Mouse (Mus musculus) layer of hippocampus, adult 6 months (tissue): ENCODE data around the gene Chadl. TPM values are rescaled to one million over a fixed set of nuclear protein-coding genes. Genes with fewer than 3 reads are reported as not detected.

Source experiments
- long read RNA-seq, 2 experiments: library from polyadenylated mRNA; unstranded; transcript quantifications; one replicate each; pipeline ENCODE4 v2.0.0; 2019 to 2020
- polyA plus RNA-seq: library from polyadenylated mRNA; unstranded; fragments of <200 nt; fragmentation: Nextera tagmentation; gene quantifications from 2 replicates; pipeline ENCODE4 v1.2.3, GENCODE M21; 2021

The Chadl gene
- polyA plus RNA-seq = 14.2 and 17.1 TPM in 2 replicates
- long read RNA-seq, experiment 1, transcript Chadl-203 (3 exons, 1,095 nt) = major isoform, 15 of 28 reads
- long read RNA-seq, experiment 1, partial matches to known transcripts = 9 of 28 reads
- long read RNA-seq, experiment 1, other reads (novel, unspliced or antisense) = 3 of 28 reads
- long read RNA-seq, experiment 2, transcript Chadl-201 (6 exons, 2,548 nt) = major isoform, 15 of 45 reads
- long read RNA-seq, experiment 2, transcript Chadl-203 (3 exons, 1,095 nt) = minor isoform, 10 of 45 reads
- long read RNA-seq, experiment 2, partial matches to known transcripts = 18 of 45 reads
- long read RNA-seq, experiment 2, other reads (novel, unspliced or antisense) = 2 of 45 reads

DNA sequence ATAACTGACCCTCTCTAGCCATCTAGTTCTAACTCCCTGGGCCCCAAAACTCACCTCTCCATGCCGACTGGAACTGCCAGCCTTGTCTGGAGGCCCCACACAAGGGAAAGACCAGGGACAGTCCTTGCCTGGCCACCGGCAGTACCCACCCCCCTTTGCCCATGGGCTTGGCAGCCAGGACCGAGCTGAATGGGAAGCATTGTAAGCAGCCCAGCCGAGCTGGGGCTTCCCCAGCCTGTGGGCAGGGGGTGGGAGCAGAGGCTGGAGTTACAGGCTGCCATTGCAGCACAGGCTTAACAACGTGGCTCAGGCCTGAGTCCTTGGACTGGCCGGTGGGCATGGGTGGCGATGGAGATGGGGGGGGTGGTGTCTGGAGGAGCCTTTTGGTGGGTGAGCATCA is at the start of gene Chadl:
TSS of gene Chadl (minus strand) at position 113 of the 400 bp plus-strand sequence.

DNA sequence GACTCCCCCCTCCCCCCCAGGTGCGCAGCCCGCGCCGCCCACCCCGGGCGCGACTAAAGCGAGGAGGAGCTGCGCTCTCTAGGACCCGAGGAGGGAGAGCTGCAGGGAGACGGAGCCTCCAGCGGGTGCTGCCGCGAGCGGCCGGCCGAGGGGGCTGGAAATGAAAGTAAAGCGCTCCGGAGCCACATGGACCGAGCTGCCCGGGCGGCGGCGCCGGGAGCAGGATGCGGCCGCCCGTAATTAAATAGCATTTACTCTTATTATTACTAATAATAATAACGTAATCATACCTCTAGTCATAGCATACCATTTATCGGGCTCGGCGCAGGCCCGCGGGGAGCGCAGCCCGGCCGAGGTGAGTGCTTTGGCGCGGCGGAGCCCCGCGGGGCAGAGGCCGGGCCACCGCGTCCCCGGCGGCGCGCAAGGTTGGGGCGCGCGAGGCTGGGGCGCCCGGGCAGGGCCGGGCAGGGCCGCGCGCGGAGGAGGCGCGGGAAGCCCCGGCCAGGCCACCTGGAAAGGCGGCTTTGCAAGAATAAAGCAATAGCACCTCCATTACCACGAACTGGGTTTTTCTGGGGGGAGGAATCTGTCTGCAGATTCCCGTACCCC is 48.0 kb upstream of the Chadl start, which contains the start of the genes Zc3h7b and Rangap1:
TSS of gene Zc3h7b (plus strand) at position 66 of the 609 bp plus-strand sequence.
TSS of gene Rangap1 (minus strand) at position 539 of the 609 bp plus-strand sequence.

DNA sequence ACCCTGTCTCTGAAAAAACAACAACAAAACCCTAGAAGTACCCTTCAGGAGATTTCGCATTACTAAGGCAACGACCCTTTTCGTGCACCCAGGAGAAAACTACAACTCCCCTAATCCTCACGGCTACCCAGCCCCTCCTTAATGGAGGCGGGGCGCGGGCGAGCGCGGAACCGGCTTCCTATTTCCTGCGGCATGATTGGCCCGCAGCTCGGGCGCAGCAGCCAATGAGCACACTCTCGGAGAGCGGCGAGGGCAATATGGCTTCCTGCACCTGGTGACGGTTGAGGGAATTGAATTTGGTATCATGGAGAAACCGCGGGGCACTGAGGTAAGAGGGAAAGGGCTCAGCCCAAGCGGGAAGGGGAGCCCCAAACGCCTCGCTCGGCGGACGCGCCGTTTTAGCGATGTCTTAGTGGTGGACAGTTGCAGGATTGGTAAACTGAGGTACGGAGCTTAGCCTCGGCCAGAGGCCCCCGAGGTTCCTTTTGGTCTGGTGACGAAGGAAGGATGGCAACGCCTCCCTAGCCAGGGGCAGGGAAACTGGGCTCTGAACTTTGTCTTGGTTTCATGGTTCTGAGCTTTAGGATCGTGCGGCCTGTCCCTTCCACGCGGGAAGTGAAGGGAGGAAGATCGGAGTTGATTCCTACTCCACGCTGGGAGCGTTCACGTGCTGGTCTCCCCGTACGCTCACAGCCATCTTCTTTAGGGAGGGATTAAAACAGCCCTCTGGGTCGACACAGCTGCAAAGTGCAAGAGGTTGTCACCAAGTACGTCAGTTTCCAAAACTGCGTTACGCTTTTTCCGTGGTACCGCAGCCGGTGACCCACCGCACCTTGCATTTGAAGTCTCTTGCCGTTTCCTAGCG is 33.2 kb downstream of the Chadl start, which contains the start of gene L3mbtl2:
TSS of gene L3mbtl2 (plus strand) at position 193 of the 865 bp plus-strand sequence.

Other genes starting within 250 kb of the Chadl start
- gene Rbx1, start 231.0 kb downstream of the Chadl start, polyA plus RNA-seq = 397 and 435 TPM in 2 replicates
- 6.3 and 8.9 TPM in 2 replicates for gene Ep300, start 111.9 kb downstream of the Chadl start, polyA plus RNA-seq
- gene L3mbtl2, start 33.4 kb downstream of the Chadl start, polyA plus RNA-seq = 20.2 and 20.3 TPM in 2 replicates
- gene Zc3h7b, start 47.8 kb upstream of the Chadl start, polyA plus RNA-seq = 66.1 and 72.8 TPM in 2 replicates
- 101 and 108 TPM in 2 replicates for gene Rangap1, start 48.2 kb upstream of the Chadl start, polyA plus RNA-seq
- gene Tef, start 105.1 kb upstream of the Chadl start, polyA plus RNA-seq = 34.4 and 35.0 TPM in 2 replicates
- 6.9 and 7.7 TPM in 2 replicates for gene Tob2, start 161.5 kb upstream of the Chadl start, polyA plus RNA-seq
- gene Phf5a, start 174.6 kb upstream of the Chadl start, polyA plus RNA-seq = 58.8 and 68.0 TPM in 2 replicates
- gene Aco2, start 175.0 kb upstream of the Chadl start, polyA plus RNA-seq = 353 and 383 TPM in 2 replicates
- gene Polr3h, start 229.0 kb upstream of the Chadl start, polyA plus RNA-seq = 209 and 219 TPM in 2 replicates
- gene Csdc2, start 239.5 kb upstream of the Chadl start, polyA plus RNA-seq = 51.3 and 65.8 TPM in 2 replicates